Mouse (Mus musculus) heart, postnatal 0 days (tissue): ENCODE results near the gene Hcrtr1.

Source experiments
- CTCF ChIP-seq: IDR thresholded peaks from 2 replicates; pipeline ENCODE4 v1.5.1; 2016; ENCODE audit warnings: antibody characterized with exemption, control low read depth, low read depth
- EP300 ChIP-seq: IDR thresholded peaks from 2 replicates; pipeline ENCODE4 v1.6.1; 2016; ENCODE audit warnings: antibody characterized with exemption, low read depth

- TF ChIP-seq CTCF: no peak
- no peak for TF ChIP-seq EP300
These were observed 53.8 kb downstream of the Hcrtr1 start for GRCm38 (mm10) chr4:130085246-130085820.
